Mouse (Mus musculus) testis, postnatal 10 days (tissue): ENCODE data around the gene Cd93.

Experiments used
- DNase-seq: peaks from one replicate; pipeline ENCODE4 v3.0.0; 2021; ENCODE audit warnings: low spot score

The Cd93 gene

GRCm38 (mm10) chr2:148402227-148402626 lies 41.1 kb downstream of the Cd93 start:
- no peak for DNase-seq

GRCm38 (mm10) chr2:148398901-148399685 lies 44.3 kb downstream of the Cd93 start:
- DNase-seq = no peak

- DNase-seq = no peak
Measured at GRCm38 (mm10) chr2:148397784-148398100, 45.6 kb downstream of the Cd93 start.

- no peak for DNase-seq
Measured at GRCm38 (mm10) chr2:148397015-148397783, 46.2 kb downstream of the Cd93 start.

DNA sequence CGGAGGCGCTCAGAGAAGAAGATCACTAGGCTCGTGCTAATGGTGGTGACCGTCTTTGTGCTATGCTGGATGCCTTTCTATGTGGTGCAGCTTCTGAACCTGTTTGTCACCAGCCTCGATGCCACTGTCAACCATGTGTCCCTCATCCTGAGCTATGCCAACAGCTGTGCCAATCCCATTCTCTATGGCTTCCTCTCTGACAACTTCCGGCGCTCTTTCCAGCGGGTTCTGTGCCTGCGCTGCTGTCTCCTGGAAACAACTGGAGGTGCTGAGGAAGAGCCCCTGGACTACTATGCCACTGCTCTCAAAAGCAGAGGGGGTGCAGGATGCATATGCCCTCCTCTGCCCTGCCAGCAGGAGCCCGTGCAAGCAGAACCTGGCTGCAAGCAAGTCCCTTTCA lies 47.2 kb downstream of the Cd93 start:
- DNase-seq = no peak

- peak; percentile 62 for DNase-seq
Measured at GRCm38 (mm10) chr2:148395131-148396051, 48.0 kb downstream of the Cd93 start, which contains the start of gene Sstr4. Gene Sstr4, plus strand, starts transcription at chr2:148395344.

- DNase-seq = no peak
Measured at GRCm38 (mm10) chr2:148393846-148394245, 49.5 kb downstream of the Cd93 start.

DNA sequence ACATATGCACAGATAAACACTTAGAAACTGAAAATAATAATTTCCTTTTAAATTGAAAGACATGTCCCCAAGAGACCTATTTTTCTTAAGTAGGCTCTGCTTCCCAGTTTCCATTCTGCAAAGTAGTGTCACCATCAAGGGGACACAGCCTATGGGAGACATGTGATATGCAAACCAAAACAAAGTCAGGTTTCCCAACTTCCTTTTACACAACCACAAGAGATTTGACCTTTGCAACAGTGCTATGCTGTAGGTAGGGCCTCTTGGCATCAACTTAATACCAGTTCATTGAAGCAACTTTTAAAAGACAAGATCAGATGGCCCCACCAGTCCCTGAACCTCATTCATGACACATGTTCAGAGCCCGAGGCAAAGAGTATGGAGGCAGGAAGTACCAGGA lies 50.2 kb downstream of the Cd93 start:
- no peak for DNase-seq

- DNase-seq = no peak
Measured at GRCm38 (mm10) chr2:148387652-148388581, 55.4 kb downstream of the Cd93 start.

DNA sequence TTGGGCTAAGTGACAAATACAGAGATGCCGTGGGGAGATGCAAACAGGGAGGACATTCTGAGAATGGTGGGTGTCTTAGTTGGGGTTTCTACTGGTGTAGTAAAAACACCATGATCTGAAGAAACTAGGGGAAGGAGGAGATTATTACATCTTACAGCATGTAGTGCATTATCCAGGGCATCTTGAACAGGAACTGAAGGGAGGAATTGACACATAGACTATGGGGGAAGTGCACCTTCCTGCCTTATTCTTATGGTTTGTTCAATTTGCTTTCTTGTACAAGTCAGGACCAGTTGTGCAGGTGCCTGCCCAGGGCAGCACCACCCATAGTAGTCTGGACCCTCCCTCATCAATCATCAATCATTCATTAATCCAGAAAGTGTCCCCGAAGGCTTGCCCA lies 56.4 kb downstream of the Cd93 start:
- DNase-seq = no peak
